Mouse (Mus musculus): ENCODE measurements around the gene Gpx4. TPM values are rescaled to one million over a fixed set of nuclear protein-coding genes. Genes with fewer than 3 reads are reported as not detected.
"Not testable (repeated sequence)": the region's sequence is repeated elsewhere in the genome, so short reads cannot be mapped to it uniquely, and the experiment has no call there.

Gpx4 gene
- polyA plus RNA-seq, 1 experiment from 2014 or later, result 523 TPM

- H3K27ac ChIP-seq, result no peak overlapping the region
- 91% methylated on average over 5 of the region's 5 CpGs for WGBS
- peaks cover 41% of the 10 kb centered on the region for H3K4me1 ChIP-seq
- no peaks in the 10 kb centered on the region for H3K27me3 ChIP-seq
- H3K4me2 ChIP-seq, result no peak overlapping the region
- H3K4me3 ChIP-seq, result no peak overlapping the region
- ATAC-seq (ENCODE audit: borderline replicate concordance, extremely low read depth, low FRiP score, low TSS enrichment), result no peak
- H3K36me3 ChIP-seq, result peaks cover 39% of the 10 kb centered on the region
- H3K9me3 ChIP-seq, result no peaks in the 10 kb centered on the region
- H3K9ac ChIP-seq, result no peak overlapping the region
Measured at GRCm38 (mm10) chr10:80035686-80036085, 11.3 kb upstream of the Gpx4 start.

- no peaks in the 10 kb centered on the region for H3K9me3 ChIP-seq
- H3K4me2 ChIP-seq, result no peak overlapping the region
- ATAC-seq (ENCODE audit: borderline replicate concordance, extremely low read depth, low FRiP score, low TSS enrichment), result no peak
- H3K9ac ChIP-seq, result no peak overlapping the region
- no peak overlapping the region for H3K27ac ChIP-seq
- peaks cover 39% of the 10 kb centered on the region for H3K36me3 ChIP-seq
- peaks cover 41% of the 10 kb centered on the region for H3K4me1 ChIP-seq
- WGBS, result 92% methylated on average over 13 of the region's 13 CpGs
- no peaks in the 10 kb centered on the region for H3K27me3 ChIP-seq
- no peak overlapping the region for H3K4me3 ChIP-seq
Measured at GRCm38 (mm10) chr10:80036832-80037231, 10.1 kb upstream of the Gpx4 start.

GRCm38 (mm10) chr10:80039559-80039979 lies 7.4 kb upstream of the Gpx4 start, which contains the start of gene Polr2e:
Polr2e (minus strand) TSS chr10:80039795.
- peaks cover 16% of the 10 kb centered on the region for H3K4me1 ChIP-seq
- H3K9ac ChIP-seq, result peak within 1 kb of the TSS; percentile 91
- peaks cover 38% of the 10 kb centered on the region for H3K36me3 ChIP-seq
- no peaks in the 10 kb centered on the region for H3K27me3 ChIP-seq
- H3K4me2 ChIP-seq, result peak within 1 kb of the TSS; percentile 70
- under 1% methylated on average over 40 of the region's 40 CpGs for whole genome bisulfite sequencing
- H3K9me3 ChIP-seq, result no peaks in the 10 kb centered on the region
- peak within 1 kb of the TSS; percentile 48; the same call in 1 of the 2 replicates for H3K27ac ChIP-seq
- peak; percentile 94 for ATAC-seq (ENCODE audit: borderline replicate concordance, extremely low read depth, low FRiP score, low TSS enrichment)
- peak within 1 kb of the TSS; percentile 88 for H3K4me3 ChIP-seq

GRCm38 (mm10) chr10:80041409-80042060 lies 5.4 kb upstream of the Gpx4 start:
- not testable (repeated sequence) for H3K27ac ChIP-seq; H3K4me3 ChIP-seq; H3K27me3 ChIP-seq; H3K4me2 ChIP-seq; H3K9me3 ChIP-seq; H3K9ac ChIP-seq; ATAC-seq (ENCODE audit: borderline replicate concordance, extremely low read depth, low FRiP score, low TSS enrichment)
- Histone ChIP-seq H3K36me3 (peaks cover 18% of the 10 kb centered on the region), H3K4me1 (peaks cover 16% of the 10 kb centered on the region)
- WGBS, result 85% methylated on average over 8 of the region's 8 CpGs

- peaks cover 12% of the 10 kb centered on the region for H3K4me1 ChIP-seq
- WGBS, result 56% methylated on average over 4 of the region's 4 CpGs
- no peak overlapping the region for H3K4me3 ChIP-seq
- H3K9me3 ChIP-seq, result no peaks in the 10 kb centered on the region
- H3K36me3 ChIP-seq, result no peaks in the 10 kb centered on the region
- no peak for ATAC-seq (ENCODE audit: borderline replicate concordance, extremely low read depth, low FRiP score, low TSS enrichment)
- H3K27me3 ChIP-seq, result no peaks in the 10 kb centered on the region
- no peak overlapping the region for H3K4me2 ChIP-seq
- H3K9ac ChIP-seq, result no peak overlapping the region
- no peak overlapping the region for H3K27ac ChIP-seq
Measured at GRCm38 (mm10) chr10:80044087-80044486, 2.9 kb upstream of the Gpx4 start.

GRCm38 (mm10) chr10:80045364-80045763 lies 1.6 kb upstream of the Gpx4 start:
- 75% methylated on average over 4 of the region's 4 CpGs for WGBS
- not testable (repeated sequence) for ATAC-seq (ENCODE audit: borderline replicate concordance, extremely low read depth, low FRiP score, low TSS enrichment); H3K4me3 ChIP-seq; H3K36me3 ChIP-seq; H3K9me3 ChIP-seq; H3K4me2 ChIP-seq; H3K27me3 ChIP-seq; H3K9ac ChIP-seq; H3K4me1 ChIP-seq; H3K27ac ChIP-seq

GRCm38 (mm10) chr10:80045766-80046165 lies 1.2 kb upstream of the Gpx4 start:
- H3K9ac ChIP-seq, result no peak overlapping the region; the same call in 1 of the 2 replicates
- no peak for ATAC-seq (ENCODE audit: borderline replicate concordance, extremely low read depth, low FRiP score, low TSS enrichment)
- H3K4me1 ChIP-seq, result peaks cover 10% of the 10 kb centered on the region
- H3K27ac ChIP-seq, result no peak overlapping the region
- no peaks in the 10 kb centered on the region for H3K36me3 ChIP-seq
- H3K4me2 ChIP-seq, result no peak overlapping the region
- H3K27me3 ChIP-seq, result no peaks in the 10 kb centered on the region
- 81% methylated on average over 5 of the region's 5 CpGs for WGBS
- no peak overlapping the region for H3K4me3 ChIP-seq
- H3K9me3 ChIP-seq, result no peaks in the 10 kb centered on the region

- no peaks in the 10 kb centered on the region for H3K9me3 ChIP-seq
- H3K9ac ChIP-seq, result no peak overlapping the region
- H3K27me3 ChIP-seq, result no peaks in the 10 kb centered on the region
- H3K27ac ChIP-seq, result peak overlapping the region; percentile 58
- no peak overlapping the region for H3K4me2 ChIP-seq
- 26% methylated on average over 5 of the region's 5 CpGs for WGBS
- ATAC-seq (ENCODE audit: borderline replicate concordance, extremely low read depth, low FRiP score, low TSS enrichment), result no peak
- H3K4me3 ChIP-seq, result no peak overlapping the region
- H3K4me1 ChIP-seq, result peaks cover 31% of the 10 kb centered on the region
- no peaks in the 10 kb centered on the region for H3K36me3 ChIP-seq
Measured at GRCm38 (mm10) chr10:80048396-80048795, 1.4 kb downstream of the Gpx4 start.

GRCm38 (mm10) chr10:80048834-80049233 lies 1.9 kb downstream of the Gpx4 start:
- H3K9me3 ChIP-seq, result no peaks in the 10 kb centered on the region
- H3K27me3 ChIP-seq, result no peaks in the 10 kb centered on the region
- ATAC-seq (ENCODE audit: borderline replicate concordance, extremely low read depth, low FRiP score, low TSS enrichment), result no peak
- H3K4me1 ChIP-seq, result peaks cover 31% of the 10 kb centered on the region
- H3K36me3 ChIP-seq, result no peaks in the 10 kb centered on the region
- no peak overlapping the region for H3K4me2 ChIP-seq
- 46% methylated on average over 3 of the region's 3 CpGs for WGBS
- peak overlapping the region; percentile 58 for H3K27ac ChIP-seq
- no peak overlapping the region for H3K4me3 ChIP-seq
- H3K9ac ChIP-seq, result no peak overlapping the region

GRCm38 (mm10) chr10:80050244-80050643 lies 3.3 kb downstream of the Gpx4 start:
- ATAC-seq (ENCODE audit: borderline replicate concordance, extremely low read depth, low FRiP score, low TSS enrichment), result no peak
- H3K27ac ChIP-seq, result peak overlapping the region; percentile 26; the same call in 1 of the 2 replicates
- 0 out of 2 replicates have a peak, but pooled peaks cover under 1% of the 10 kb centered on the region for H3K36me3 ChIP-seq
- H3K9ac ChIP-seq, result no peak overlapping the region
- H3K4me3 ChIP-seq, result no peak overlapping the region
- 43% methylated on average over 6 of the region's 6 CpGs for WGBS
- H3K9me3 ChIP-seq, result no peaks in the 10 kb centered on the region
- H3K27me3 ChIP-seq, result no peaks in the 10 kb centered on the region
- H3K4me1 ChIP-seq, result peaks cover 42% of the 10 kb centered on the region
- H3K4me2 ChIP-seq, result no peak overlapping the region

- peaks cover 7% of the 10 kb centered on the region; the same call in 1 of the 2 replicates for H3K36me3 ChIP-seq
- no peak overlapping the region for H3K4me2 ChIP-seq
- H3K4me1 ChIP-seq, result peaks cover 49% of the 10 kb centered on the region
- H3K27ac ChIP-seq, result peak overlapping the region; percentile 62
- no peak overlapping the region for H3K4me3 ChIP-seq
- WGBS, result 37% methylated on average over 15 of the region's 15 CpGs
- H3K9ac ChIP-seq, result no peak overlapping the region
- no peak for ATAC-seq (ENCODE audit: borderline replicate concordance, extremely low read depth, low FRiP score, low TSS enrichment)
- H3K27me3 ChIP-seq, result no peaks in the 10 kb centered on the region
- no peaks in the 10 kb centered on the region for H3K9me3 ChIP-seq
Measured at GRCm38 (mm10) chr10:80050885-80051617, 4.1 kb downstream of the Gpx4 start.

Measured in lung, embryonic 15.5 days (tissue).